Mouse (Mus musculus): Measurements from ENCODE around the gene Myh7. TPM values are rescaled to one million over a fixed set of nuclear protein-coding genes. Genes with fewer than 3 reads are reported as not detected.
"Not testable (repeated sequence)": the region's sequence is repeated elsewhere in the genome, so short reads cannot be mapped to it uniquely, and the experiment has no call there.

Myh7 gene
- polyA plus RNA-seq, 2 experiments from 2014 or later: not detected

GRCm38 (mm10) chr14:54967874-54968273 lies 26.6 kb downstream of the Myh7 start:
- ATAC-seq: no peak

DNA sequence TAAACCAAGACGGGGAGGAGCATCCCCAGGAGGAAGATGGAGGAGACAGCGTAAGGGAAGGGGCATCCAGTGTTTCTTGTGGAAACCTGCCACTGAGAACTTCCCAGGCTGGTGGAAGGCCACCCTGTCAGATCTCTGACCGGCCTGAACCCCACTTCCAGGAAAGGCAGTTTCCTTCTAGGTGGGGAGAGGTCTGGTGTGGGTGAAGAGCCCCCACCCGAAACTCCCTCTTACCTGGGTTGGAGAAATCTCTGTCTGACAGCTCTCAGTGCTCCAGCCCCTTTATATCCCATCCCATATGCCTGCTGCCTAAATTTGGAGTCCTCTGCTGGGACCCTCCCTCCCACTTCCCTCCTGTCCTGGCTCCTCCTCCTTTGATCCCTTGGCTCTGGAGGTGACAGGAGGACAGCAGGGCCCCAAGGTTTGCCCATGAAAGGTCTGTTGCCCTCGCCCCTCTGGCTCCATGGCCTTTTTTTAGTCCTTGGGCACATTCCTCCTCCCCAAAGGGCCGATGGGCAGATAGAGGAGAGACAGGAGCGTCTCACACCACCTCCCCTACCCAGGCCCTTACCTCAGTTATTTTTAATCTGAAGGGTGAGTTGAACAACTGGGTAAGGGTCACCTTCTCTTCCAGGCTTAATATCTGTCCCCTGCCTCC lies 28.0 kb downstream of the Myh7 start, which contains the start of gene Myh6:
Gene Myh6 (minus strand): TSS at position 608 of the 658 bp plus-strand sequence.
- ATAC-seq: no peak

DNA sequence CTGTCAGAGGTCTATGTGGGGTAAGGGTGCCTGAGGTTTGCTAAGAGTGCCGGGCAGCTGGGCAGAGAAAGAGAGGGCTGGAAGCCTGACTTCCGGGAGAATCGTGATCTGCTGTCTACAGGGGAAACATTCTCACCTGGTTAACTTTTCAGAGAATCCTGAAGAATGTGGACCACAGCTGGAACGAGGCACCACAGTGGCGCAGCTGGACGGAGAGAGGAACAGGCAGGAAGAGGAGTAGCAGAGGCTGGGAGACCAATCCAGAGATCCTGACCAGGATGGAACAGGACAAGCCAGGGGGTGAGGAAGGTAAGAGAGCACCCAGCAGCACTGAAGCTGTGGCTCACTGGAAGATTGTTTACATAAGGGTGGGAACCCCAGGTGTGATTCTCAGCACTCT lies 28.8 kb downstream of the Myh7 start:
- no peak for ATAC-seq

- ATAC-seq: no peak
Observed at GRCm38 (mm10) chr14:54965044-54965443, 29.4 kb downstream of the Myh7 start.

- no peak for ATAC-seq
Observed at GRCm38 (mm10) chr14:54963727-54964126, 30.7 kb downstream of the Myh7 start.

GRCm38 (mm10) chr14:54962714-54963113 lies 31.7 kb downstream of the Myh7 start:
- no peak for ATAC-seq

DNA sequence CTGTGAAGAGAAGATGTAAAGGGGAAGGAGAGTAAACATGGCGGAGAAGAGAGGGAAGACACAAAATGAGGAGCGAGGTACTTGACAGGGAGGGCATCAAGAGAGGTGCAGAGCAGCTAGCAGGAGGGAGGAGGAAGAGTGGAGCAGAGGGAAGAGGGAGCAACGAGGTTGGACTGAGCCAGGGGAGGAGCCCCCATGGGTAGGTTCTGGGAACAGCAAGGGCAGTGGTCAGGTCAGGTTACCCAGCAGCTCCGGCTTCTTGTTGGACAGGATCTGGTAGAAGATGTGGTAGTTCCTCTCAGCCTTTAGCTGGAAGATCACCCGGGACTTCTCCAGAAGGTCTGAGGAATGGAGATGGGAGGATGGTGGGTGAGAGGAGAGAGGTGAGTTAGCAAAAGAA lies 32.9 kb downstream of the Myh7 start:
- ATAC-seq: no peak

DNA sequence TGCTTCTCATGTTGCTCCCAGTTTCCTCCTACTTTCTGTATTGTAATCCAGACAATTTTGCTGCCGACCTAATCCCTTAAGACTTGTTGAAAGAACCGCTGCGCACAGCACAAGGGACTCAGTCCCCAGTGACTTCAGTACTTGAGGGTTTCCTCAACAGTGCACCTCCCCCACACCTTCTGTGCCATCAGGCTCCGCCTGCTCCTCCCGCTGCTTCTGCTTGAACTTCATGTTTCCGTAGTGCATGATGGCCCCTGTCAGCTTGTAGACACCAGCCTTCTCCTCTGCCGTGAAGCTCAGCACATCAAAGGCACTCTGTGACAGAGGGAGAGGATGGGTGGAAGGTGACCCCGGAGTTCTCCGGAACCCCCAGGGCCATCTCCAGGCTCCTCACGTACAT lies 33.7 kb downstream of the Myh7 start:
- ATAC-seq: no peak

GRCm38 (mm10) chr14:54959853-54960613 lies 34.4 kb downstream of the Myh7 start:
- not testable (repeated sequence) for ATAC-seq

GRCm38 (mm10) chr14:54959197-54959596 lies 35.2 kb downstream of the Myh7 start:
- no peak for ATAC-seq

DNA sequence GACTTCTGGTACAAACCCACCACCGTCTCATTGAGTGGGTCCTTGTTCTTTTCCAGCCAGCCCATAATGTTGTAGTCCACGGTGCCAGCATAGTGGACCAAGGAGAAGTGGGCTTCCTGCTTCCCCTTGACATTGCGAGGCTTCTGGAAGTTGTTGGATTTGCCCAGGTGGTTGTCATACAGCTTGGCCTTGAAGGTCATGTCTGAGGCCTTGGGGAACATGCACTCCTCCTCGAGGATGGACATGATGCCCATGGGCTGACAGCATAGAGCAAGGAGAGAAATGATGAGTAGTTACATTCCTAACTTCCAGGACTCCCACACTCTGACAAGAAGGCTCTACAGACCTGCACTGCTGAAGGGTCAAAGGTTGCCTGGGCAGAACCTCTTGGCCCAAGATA lies 35.9 kb downstream of the Myh7 start:
- no peak for ATAC-seq

- no peak for ATAC-seq
Observed at GRCm38 (mm10) chr14:54956533-54956932, 37.9 kb downstream of the Myh7 start.

DNA sequence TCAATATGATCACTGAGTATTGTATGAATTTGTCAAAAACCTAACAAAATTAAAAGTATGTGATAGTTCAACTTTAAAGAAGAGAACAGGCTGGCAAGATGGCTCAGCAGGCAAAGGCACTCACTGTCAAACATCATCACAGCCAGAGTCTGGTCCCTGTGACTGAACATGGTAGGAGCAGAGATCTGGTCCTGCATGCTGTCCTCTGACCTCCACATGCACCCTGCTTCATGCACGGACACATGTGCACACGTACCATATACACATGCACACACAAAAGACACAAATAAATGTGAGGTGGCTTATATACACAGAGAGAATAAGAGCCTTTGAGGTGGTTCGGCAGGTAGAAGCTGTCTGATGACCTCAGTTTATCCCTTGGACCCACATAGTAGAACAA lies 38.9 kb downstream of the Myh7 start:
- no peak for ATAC-seq

GRCm38 (mm10) chr14:54954474-54954873 lies 40.0 kb downstream of the Myh7 start:
- ATAC-seq: no peak

DNA sequence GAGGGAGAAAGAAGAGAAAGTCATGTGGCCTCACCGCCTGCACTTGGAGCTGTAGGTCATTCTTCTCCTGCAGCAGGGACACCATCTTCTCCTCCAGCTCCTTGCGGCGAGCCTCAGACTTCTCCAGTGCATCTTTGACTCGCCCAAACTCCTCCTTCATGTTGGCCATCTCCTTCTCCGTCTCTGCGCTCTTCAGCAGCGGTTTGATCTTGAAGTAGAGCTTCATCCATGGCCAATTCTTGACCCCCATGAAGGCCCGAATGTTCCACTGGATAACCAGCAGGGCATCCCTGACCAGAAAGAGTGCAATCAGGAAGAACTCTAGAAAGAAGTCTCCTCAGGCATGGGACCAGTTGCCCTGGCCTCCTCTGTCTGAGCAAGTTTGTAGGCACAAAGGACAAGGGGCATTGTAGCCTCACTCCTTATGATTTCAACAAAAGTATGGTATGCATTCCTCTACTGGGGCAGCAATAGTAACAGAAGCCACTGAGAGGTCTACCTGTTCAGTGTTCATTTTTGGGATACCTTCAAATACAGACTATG lies 40.7 kb downstream of the Myh7 start:
- ATAC-seq: no peak

DNA sequence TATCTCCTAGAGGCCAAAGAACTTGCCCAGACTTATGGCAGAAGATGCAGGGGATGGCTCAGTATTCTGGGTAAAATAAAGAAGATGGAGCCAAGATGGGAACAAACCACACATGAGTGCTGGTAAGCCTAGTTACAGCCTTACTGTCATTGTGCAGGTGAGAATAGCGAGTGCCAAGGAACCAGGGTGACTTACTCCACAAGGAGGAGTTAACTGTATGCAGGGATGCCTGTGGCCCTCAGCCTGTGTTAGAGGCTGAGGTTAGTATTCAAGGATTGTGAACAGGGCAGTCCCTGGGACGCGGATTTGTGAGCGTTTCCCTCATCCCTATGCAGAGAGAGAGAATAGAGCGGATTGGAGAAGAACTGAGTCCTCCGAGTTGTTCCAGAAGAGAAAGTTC lies 42.8 kb downstream of the Myh7 start:
- no peak for ATAC-seq

- no peak for ATAC-seq
Observed at GRCm38 (mm10) chr14:54950493-54950892, 43.9 kb downstream of the Myh7 start.

DNA sequence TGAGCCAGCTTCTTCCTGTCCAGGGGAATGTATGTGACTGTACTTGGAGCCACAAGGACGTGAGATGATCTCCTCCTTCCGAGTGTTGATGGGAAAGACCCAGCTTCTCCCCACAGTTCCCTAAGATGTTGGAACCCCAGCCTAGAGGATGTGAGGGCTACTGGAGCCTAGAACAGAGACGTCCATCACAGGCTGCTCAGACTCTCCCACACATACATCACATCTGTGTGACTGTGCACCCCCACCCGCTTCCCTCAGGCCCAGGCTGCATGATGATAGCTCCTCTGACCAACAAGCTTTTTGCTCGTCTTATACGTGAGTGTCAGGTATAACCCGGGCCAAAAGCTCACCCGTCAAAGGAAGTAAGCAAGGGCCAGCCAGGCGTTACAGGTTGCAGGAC lies 45.6 kb downstream of the Myh7 start:
- ATAC-seq: no peak

- ATAC-seq: not testable (repeated sequence)
Observed at GRCm38 (mm10) chr14:54947008-54947407, 47.4 kb downstream of the Myh7 start.

GRCm38 (mm10) chr14:54945975-54946704 lies 48.3 kb downstream of the Myh7 start:
- no peak for ATAC-seq

GRCm38 (mm10) chr14:54944939-54945338 lies 49.5 kb downstream of the Myh7 start:
- ATAC-seq: no peak

- no peak for ATAC-seq
Observed at GRCm38 (mm10) chr14:54943971-54944370, 50.5 kb downstream of the Myh7 start.

DNA sequence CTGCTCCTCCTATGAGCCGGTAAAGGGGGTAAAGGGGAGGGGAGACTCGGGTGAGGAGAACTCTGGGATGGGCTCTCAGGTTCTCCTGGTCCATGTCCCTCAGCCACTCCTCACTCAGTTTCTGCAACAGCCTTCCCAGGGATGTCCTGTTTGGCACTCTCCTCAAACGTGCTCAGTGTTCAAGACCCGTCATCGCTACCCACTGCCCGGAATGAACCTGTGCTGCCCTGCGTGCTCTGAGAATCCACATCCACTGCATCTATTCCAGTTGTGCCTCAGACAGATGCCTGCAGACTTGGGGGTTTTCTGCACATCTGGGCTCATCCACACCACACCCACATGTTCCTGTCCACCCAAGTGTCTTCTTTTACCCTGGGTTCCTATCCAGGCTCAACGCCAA lies 51.9 kb downstream of the Myh7 start:
- ATAC-seq: no peak

Measured in CD4-positive, CD25-positive, alpha-beta regulatory T cell, adult 4 months (primary cell).